Mouse (Mus musculus): Measurements from ENCODE around the gene Spin1. TPM values are rescaled to one million over a fixed set of nuclear protein-coding genes. Genes with fewer than 3 reads are reported as not detected.
A peak's percentile ranks its signal among the peaks of the same experiment; 100 is the strongest.

Spin1 gene
- polyA plus RNA-seq, 1 experiment: 29.5 TPM

DNA sequence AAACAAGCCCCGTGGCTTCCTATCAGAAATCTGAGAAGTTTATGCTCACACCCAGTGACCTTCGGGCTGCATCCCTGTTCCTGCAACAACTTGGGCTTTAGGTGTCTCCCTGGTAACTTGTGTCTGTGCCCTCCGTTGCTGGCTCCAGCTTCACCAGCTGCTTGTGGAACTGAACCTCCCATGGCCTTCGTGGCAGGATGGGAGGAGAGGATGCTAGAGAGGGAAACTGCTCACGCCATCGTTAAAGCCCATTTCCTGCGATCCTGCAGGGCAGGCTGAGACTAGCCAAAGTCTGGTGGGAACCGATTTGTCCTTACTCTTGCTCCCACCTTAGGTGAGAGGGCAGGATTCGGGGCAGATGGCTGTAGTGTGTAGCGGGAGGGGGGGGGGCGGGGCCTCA lies 66.0 kb downstream of the Spin1 start:
- Histone ChIP-seq H3K27ac (ENCODE audit: control insufficient read depth, insufficient read depth, low read length) (no peak overlapping the region), H3K4me3 (ENCODE audit: control insufficient read depth, insufficient read depth, low read length) (no peak overlapping the region), H3K27me3 (ENCODE audit: control insufficient read depth, insufficient read depth, low read length) (no peaks in the 10 kb centered on the region), H3K36me3 (ENCODE audit: control insufficient read depth, insufficient read depth, low read length) (no peaks in the 10 kb centered on the region), H3K4me1 (replicated peaks; ENCODE audit: control insufficient read depth, insufficient read depth, low read length) (peaks cover 13% of the 10 kb centered on the region)
- WGBS: 82% methylated on average over 11 of the region's 11 CpGs
- TF ChIP-seq CTCF (IDR thresholded peaks at IDR 0.05; ENCODE audit: borderline replicate concordance, control insufficient read depth, extremely low read depth, insufficient read depth, low read length, poor library complexity): no peak
- no peak for TF ChIP-seq POLR2A (IDR thresholded peaks at IDR 0.05; ENCODE audit: control insufficient read depth, extremely low read depth, insufficient read depth, low read length, poor library complexity)
- no peak for DNase-seq

DNA sequence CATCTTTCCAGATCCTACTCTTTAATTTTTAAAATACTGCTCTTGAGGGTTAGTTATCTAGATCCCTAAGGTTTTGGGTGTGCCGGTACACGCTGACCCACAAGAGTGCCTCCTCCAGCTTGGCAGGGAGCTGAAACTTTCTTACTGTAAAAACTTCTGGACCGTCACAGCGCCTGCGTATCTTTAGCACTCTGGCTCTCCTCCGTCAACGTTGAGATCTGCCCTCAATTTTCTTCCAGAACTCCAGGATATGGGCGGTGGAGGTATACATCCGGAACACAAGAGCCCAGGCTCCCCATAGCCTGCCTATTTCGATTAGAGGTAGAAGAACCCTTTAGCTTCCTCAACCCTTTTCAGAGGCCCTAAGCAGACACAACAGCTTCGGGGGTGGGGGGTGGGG lies 69.5 kb downstream of the Spin1 start:
- Histone ChIP-seq H3K4me1 (replicated peaks; ENCODE audit: control insufficient read depth, insufficient read depth, low read length) (peaks cover 14% of the 10 kb centered on the region), H3K36me3 (ENCODE audit: control insufficient read depth, insufficient read depth, low read length) (no peaks in the 10 kb centered on the region), H3K27ac (ENCODE audit: control insufficient read depth, insufficient read depth, low read length) (no peak overlapping the region), H3K27me3 (ENCODE audit: control insufficient read depth, insufficient read depth, low read length) (no peaks in the 10 kb centered on the region), H3K4me3 (ENCODE audit: control insufficient read depth, insufficient read depth, low read length) (no peak overlapping the region)
- 34% methylated on average over 11 of the region's 11 CpGs for WGBS
- TF ChIP-seq CTCF (IDR thresholded peaks at IDR 0.05; ENCODE audit: borderline replicate concordance, control insufficient read depth, extremely low read depth, insufficient read depth, low read length, poor library complexity): no peak
- TF ChIP-seq POLR2A (IDR thresholded peaks at IDR 0.05; ENCODE audit: control insufficient read depth, extremely low read depth, insufficient read depth, low read length, poor library complexity): no peak
- DNase-seq: no peak

DNA sequence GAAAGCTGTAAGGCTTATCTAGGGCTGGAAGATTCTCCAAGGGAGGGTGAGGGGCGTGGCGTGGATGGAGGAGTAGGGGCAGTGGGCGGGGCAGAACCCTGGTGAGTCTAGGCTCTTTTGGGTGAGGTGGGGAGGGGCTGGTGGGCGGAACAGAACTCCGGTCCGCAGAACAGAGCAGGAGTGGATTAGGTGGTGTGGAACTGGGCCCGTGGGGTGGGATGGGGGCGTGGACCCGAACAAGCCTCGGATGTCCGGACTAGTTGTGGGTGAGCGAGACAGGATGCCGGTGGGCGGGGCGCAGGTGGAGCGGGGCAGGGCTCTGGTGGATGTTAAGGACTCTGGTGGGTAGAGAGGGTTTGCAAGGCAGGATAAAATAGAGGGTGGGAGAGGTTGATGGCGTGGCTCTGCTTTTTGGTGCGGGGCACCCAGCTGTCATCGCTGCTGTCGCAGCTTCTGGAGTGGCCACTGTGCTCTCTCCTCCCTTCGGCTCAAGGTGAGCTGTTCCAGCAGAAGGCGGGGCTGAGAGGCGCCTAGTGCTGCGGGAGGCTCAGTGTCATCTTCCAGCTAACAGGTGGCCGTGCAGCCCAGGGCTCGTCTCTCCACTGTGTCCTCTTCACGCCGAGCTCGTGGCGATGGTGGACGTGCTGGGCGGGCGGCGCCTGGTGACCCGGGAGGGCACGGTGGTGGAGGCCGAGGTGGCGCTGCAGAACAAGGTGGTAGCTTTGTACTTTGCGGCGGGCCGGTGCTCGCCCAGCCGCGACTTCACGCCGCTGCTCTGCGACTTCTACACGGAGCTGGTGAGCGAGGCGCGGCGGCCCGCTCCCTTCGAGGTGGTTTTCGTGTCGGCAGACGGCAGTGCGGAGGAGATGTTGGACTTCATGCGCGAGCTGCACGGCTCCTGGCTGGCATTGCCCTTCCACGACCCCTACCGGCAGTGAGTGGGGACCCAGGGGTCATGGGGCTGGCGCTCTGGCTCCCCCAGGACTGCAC lies 70.3 kb downstream of the Spin1 start, which contains the start of gene Nxnl2:
TSS of gene Nxnl2 (plus strand) at position 332 of the 990 bp plus-strand sequence.
- no peaks in the 10 kb centered on the region for H3K36me3 ChIP-seq (ENCODE audit: control insufficient read depth, insufficient read depth, low read length)
- no peaks in the 10 kb centered on the region for H3K27me3 ChIP-seq (ENCODE audit: control insufficient read depth, insufficient read depth, low read length)
- peaks cover 14% of the 10 kb centered on the region for H3K4me1 ChIP-seq (replicated peaks; ENCODE audit: control insufficient read depth, insufficient read depth, low read length)
- no peak within 1 kb of the TSS for H3K27ac ChIP-seq (ENCODE audit: control insufficient read depth, insufficient read depth, low read length)
- TF ChIP-seq CTCF (IDR thresholded peaks at IDR 0.05; ENCODE audit: borderline replicate concordance, control insufficient read depth, extremely low read depth, insufficient read depth, low read length, poor library complexity): peak; percentile 66; the same call in 1 of the 2 replicates
- no peak for TF ChIP-seq POLR2A (IDR thresholded peaks at IDR 0.05; ENCODE audit: control insufficient read depth, extremely low read depth, insufficient read depth, low read length, poor library complexity)
- 2% methylated on average over 64 of the region's 64 CpGs for WGBS
- DNase-seq: peak; percentile 81
- H3K4me3 ChIP-seq (ENCODE audit: control insufficient read depth, insufficient read depth, low read length): peak within 1 kb of the TSS; percentile 33

DNA sequence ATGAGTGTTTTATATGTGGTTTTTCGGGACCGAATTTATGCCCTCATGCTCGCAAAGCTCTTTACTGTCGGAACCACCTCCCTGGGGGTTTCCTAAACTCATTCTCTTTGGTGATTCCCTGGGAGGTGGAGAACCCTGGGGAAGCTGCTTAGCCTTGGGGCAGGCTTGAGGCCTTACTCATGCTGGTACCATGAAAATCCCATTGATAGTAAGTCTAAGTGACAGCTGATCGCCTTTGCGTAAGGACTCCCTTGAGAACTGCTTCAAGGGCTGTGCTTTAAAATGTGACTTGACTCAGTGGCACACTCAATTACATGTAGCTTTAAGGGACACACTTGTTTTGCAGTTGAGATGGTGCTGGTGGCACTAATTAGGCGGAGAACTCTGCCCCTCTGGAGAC lies 71.9 kb downstream of the Spin1 start:
- no peak for DNase-seq
- H3K27me3 ChIP-seq (ENCODE audit: control insufficient read depth, insufficient read depth, low read length): no peaks in the 10 kb centered on the region
- no peaks in the 10 kb centered on the region for H3K36me3 ChIP-seq (ENCODE audit: control insufficient read depth, insufficient read depth, low read length)
- H3K4me1 ChIP-seq (replicated peaks; ENCODE audit: control insufficient read depth, insufficient read depth, low read length): peaks cover 14% of the 10 kb centered on the region
- H3K27ac ChIP-seq (ENCODE audit: control insufficient read depth, insufficient read depth, low read length): no peak overlapping the region
- no peak for TF ChIP-seq POLR2A (IDR thresholded peaks at IDR 0.05; ENCODE audit: control insufficient read depth, extremely low read depth, insufficient read depth, low read length, poor library complexity)
- TF ChIP-seq CTCF (IDR thresholded peaks at IDR 0.05; ENCODE audit: borderline replicate concordance, control insufficient read depth, extremely low read depth, insufficient read depth, low read length, poor library complexity): no peak
- no peak overlapping the region for H3K4me3 ChIP-seq (ENCODE audit: control insufficient read depth, insufficient read depth, low read length)
- WGBS: 97% methylated on average over 7 of the region's 7 CpGs

DNA sequence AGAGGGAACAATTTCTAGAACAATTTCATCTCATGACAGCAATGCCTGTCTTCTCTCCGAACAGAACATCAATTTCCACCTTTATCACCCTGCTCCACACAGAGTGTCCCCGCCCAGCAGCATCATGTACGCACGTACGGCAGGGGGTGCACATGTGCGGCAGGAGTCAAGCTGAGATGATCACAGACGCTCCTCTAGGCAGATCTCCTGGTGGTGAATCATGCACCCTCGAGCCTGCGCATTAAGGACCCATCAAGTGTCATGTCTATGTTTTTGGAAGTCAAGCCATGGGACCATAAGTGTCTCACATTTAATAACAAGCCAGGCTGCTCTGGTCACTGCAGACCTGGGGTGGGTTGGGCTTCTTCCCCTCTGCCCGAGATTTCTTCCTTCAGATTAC lies 78.3 kb downstream of the Spin1 start:
- DNase-seq: no peak
- H3K27ac ChIP-seq (ENCODE audit: control insufficient read depth, insufficient read depth, low read length): no peak overlapping the region

DNA sequence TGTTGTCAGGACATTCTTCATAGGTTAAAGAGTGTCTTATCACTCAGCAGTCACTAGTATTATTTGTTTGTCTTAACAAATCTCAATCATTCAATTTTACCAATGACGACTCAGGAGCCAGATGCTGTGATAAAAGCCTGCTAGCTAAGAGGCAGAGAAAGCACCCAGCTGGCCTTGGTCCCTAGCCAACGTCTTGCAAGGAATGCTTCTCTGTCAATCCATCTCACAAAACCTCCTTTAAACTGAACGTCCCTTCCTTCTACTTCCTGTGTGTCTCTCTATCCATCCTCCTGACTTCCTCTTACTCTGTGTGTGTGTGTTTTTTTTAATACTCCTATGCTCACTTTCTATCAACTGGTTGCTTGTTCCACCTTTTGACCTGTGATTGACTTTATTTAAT lies 78.7 kb downstream of the Spin1 start:
- H3K4me1 ChIP-seq (replicated peaks; ENCODE audit: control insufficient read depth, insufficient read depth, low read length): no peaks in the 10 kb centered on the region
- DNase-seq: no peak
- H3K27me3 ChIP-seq (ENCODE audit: control insufficient read depth, insufficient read depth, low read length): no peaks in the 10 kb centered on the region
- TF ChIP-seq CTCF (IDR thresholded peaks at IDR 0.05; ENCODE audit: borderline replicate concordance, control insufficient read depth, extremely low read depth, insufficient read depth, low read length, poor library complexity): no peak
- TF ChIP-seq POLR2A (IDR thresholded peaks at IDR 0.05; ENCODE audit: control insufficient read depth, extremely low read depth, insufficient read depth, low read length, poor library complexity): no peak
- H3K36me3 ChIP-seq (ENCODE audit: control insufficient read depth, insufficient read depth, low read length): no peaks in the 10 kb centered on the region
- WGBS: 33% methylated on average over 3 of the region's 3 CpGs
- H3K27ac ChIP-seq (ENCODE audit: control insufficient read depth, insufficient read depth, low read length): no peak overlapping the region
- no peak overlapping the region for H3K4me3 ChIP-seq (ENCODE audit: control insufficient read depth, insufficient read depth, low read length)

More for the DNA sequence above, 78.3 kb downstream of the Spin1 start:
- TF ChIP-seq CTCF (IDR thresholded peaks at IDR 0.05; ENCODE audit: borderline replicate concordance, control insufficient read depth, extremely low read depth, insufficient read depth, low read length, poor library complexity): no peak
- no peak for TF ChIP-seq POLR2A (IDR thresholded peaks at IDR 0.05; ENCODE audit: control insufficient read depth, extremely low read depth, insufficient read depth, low read length, poor library complexity)
- Histone ChIP-seq H3K4me3 (ENCODE audit: control insufficient read depth, insufficient read depth, low read length) (no peak overlapping the region), H3K4me1 (replicated peaks; ENCODE audit: control insufficient read depth, insufficient read depth, low read length) (no peaks in the 10 kb centered on the region), H3K27me3 (ENCODE audit: control insufficient read depth, insufficient read depth, low read length) (no peaks in the 10 kb centered on the region), H3K36me3 (ENCODE audit: control insufficient read depth, insufficient read depth, low read length) (no peaks in the 10 kb centered on the region)
- WGBS: 94% methylated on average over 10 of the region's 10 CpGs

Measured in thymus, adult 2 months (tissue).